Mouse (Mus musculus): ENCODE measurements around the gene Gpc5.

- no peak for TF ChIP-seq CTCF (IDR thresholded peaks at IDR 0.05; ENCODE audit: low read depth)
- TF ChIP-seq EP300 (optimal IDR thresholded peaks at IDR 0.05) = no peak
These were observed 136.1 kb downstream of the Gpc5 start for GRCm38 (mm10) chr14:115228075-115228474.
